Mouse (Mus musculus) gastrocnemius, adult 8-10 months (tissue): Measurements from ENCODE around the gene Tagln. TPM values are rescaled to one million over a fixed set of nuclear protein-coding genes. Genes with fewer than 3 reads are reported as not detected.
A peak's percentile ranks its signal among the peaks of the same experiment; 100 is the strongest.

Experiments used
- DNase-seq, 2 experiments: peaks; one replicate each; pipeline ENCODE4 v3.0.0; 2022; ENCODE audit warnings: low spot score in 2 of 2
- microRNA-seq: library from miRNA; unstranded; fragments of <30 nt; microRNA quantifications from one replicate; pipeline ENCODE4 v1.2.0, GENCODE M21; 2022
- total RNA-seq, 4 experiments: library from RNA; stranded (reverse); gene quantifications; 2 replicates each; pipeline ENCODE4 v1.2.4; 2022

Gene Tagln
- total RNA-seq, 4 experiments from 2014 or later, result 28.4 to 54.2 (median 31.7) TPM

DNA sequence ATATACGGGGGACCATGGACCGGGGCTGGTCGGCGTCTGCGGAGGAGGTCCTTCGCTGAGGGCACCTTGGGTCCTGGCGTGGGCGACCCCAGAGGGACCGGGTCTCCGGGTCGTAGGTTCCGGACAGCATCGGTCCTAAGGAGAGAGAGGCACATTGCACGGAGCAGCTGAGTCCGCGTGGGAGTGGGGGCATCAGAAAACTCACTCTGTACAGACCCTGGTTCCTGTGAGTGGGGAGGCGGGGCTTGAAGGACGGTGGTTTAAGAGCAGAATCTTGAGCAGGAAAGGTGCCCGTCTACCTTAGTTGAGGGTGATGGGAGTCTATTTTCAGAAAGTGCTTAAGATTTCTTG, 28.8 kb downstream of the Tagln start:
- DNase-seq, result no peak

DNA sequence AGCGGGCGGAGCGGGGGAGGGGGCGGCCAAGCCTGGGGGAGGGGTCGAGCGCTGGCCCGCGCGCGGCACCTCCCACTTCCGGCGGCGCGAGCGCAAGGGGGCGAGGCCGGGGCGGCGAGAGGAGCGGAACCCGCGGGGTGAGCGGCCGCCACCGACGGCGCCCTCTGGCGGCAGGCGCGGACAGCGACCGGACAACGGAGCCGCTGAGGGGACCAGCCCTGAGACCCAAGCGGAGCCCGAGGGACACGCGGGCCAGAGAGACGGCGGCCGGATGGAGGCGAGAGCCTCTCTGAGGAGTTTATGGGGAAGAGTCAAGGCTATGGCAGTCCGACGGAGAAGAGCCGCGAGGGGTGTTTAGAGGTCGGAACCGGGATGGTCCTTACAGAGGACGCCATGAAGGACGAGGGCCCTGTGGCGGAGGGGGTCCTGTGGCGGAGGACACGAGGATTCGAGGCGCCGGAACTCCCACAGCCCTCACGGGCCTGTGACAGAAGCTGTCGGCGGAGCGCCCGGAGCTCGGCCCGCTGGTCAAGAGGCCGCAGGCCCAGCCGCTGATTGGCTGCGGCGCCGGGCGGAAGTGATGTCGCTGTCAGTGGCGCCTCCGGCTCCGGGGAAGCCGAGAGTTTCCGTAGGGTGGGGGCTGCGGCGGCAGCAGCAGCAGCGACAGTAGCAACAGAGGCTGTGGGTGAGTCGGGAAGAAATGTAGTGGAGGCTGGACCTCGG, 29.3 kb downstream of the Tagln start, which contains the start of the genes Pcsk7 and Rnf214:
Pcsk7 (plus strand) TSS at position 143 of the 723 bp plus-strand sequence.
Rnf214 (minus strand) TSS at position 557 of the 723 bp plus-strand sequence.
- peak; percentile 82 to 90 for DNase-seq

DNA sequence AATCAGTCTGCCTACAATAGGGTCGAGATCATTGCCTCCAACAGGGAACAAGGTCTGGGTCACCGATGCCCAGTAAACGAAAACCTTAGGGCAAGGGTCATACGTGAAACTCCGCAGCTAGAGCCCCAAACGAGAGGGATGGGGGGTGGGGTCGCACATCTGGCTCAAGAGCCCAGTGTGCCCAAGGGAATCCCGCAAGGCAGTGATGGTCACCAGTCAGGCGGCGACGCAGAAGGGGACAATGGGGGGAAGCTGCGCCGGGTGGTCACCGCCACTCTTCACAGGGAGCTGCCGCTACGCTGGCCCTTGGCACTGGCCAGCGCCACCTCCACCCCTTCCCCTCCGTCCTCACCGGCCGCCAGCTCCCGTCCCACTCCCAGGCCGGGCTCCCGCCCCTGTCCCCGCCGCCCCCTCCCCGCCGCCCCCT, 30.0 kb downstream of the Tagln start:
- DNase-seq, result peak in 1 of 2 experiments; percentile 19

DNA sequence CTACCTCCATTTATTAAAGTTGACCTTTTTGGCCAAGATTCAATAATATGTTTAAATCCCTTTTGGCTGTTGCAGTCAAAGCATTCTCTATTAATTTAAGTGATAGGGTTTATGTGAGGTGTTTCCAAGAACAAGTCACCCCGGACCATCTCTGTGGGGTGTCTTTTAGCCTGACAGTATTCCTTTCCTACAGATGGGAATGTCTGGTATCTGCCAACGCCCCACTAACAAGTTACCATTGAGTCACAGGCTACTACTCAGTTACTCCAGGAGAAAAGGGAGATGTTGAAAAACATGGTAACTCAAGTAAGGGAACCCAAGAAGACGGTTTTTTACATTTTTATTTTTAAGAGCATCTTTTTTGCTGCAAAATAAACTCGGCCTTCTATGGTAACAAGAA, 30.7 kb downstream of the Tagln start:
- DNase-seq, result no peak

DNA sequence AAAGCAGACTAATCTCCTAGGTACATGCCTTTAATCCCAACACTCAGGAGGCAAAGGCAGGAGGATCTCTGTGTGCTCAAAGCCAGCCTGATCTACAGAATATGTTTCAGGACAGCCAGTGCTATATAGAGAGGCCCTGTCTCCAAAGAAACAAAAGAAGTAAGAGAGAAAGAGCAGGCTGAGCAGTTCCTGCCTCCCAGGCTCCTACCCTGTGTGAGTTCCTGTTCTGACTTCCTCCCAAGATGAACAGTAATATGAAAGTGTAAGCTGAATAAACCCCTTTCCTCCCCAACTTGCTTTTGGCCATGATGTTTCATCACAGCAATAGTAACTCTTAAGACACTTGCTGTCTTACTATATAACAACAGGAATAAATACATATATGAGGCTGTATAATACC, 42.2 kb downstream of the Tagln start:
- no peak for DNase-seq

Small RNA genes lying within 50 kb of the gene (microRNA-seq; reads per million reads assigned to microRNA genes)
- not detected for gene Mir7087

Other genes with a start within 250 kb of the Tagln start
- gene Cep164, start 107.4 kb downstream of the Tagln start, total RNA-seq, result 1 to 10 TPM; 2.1 to 3.9 (median 2.4) TPM
- gene Bace1, start 97.5 kb downstream of the Tagln start, total RNA-seq, result 10 to 100 TPM; 28.3 to 64.8 (median 51.1) TPM
- 10 to 100 TPM in 2 of 4 experiments, 1 to 10 TPM in 2; 7.9 to 14.1 (median 10.7) TPM for gene Pcsk7, start 29.6 kb downstream of the Tagln start, total RNA-seq
- gene Rnf214, start 29.1 kb downstream of the Tagln start, total RNA-seq, result 10 to 100 TPM; 23.7 to 28.9 (median 25.5) TPM
- gene Sidt2, start 19.2 kb upstream of the Tagln start, total RNA-seq, result 10 to 100 TPM; 64.4 to 70.3 (median 67.4) TPM
- gene Pafah1b2, start 76.6 kb upstream of the Tagln start, total RNA-seq, result 10 to 100 TPM; 19.1 to 25.8 (median 23.2) TPM
- gene Sik3, start 76.8 kb upstream of the Tagln start, total RNA-seq, result 10 to 100 TPM; 36.6 to 42.4 (median 39.7) TPM